Mouse (Mus musculus) testis, postnatal 10 days (tissue): ENCODE results near the gene Tefm.

Experiments
- DNase-seq: peaks from one replicate; pipeline ENCODE4 v3.0.0; 2021; ENCODE audit warnings: low spot score

The Tefm gene

DNA sequence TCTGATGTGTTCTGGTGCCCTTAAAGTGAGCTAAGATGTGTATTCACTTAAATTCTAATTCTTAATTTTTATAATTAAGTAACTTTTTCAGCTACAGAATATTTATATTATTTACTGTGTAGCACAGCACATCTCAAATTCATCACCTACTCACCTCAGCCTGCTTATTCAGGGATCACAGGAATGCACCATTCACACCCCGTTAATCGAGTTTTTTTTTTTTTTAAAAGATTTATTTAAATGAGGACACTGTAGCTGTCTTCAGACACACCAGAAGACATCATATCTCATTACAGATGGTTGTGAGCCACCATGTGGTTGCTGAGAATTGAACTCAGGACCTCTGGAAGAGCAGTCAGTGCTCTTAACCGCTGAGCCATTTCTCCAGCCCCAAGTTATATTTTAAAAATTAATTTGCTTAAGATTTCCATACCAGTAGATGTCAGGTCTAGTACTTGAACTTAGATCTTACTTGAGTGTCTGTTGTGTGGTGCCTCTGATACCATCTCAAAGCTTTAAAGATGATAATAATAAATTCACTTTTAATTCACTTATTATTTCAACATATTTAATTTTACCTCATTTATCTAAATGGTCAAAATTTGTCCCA, 51.3 kb downstream of the Tefm start:
- DNase-seq, result no peak

DNA sequence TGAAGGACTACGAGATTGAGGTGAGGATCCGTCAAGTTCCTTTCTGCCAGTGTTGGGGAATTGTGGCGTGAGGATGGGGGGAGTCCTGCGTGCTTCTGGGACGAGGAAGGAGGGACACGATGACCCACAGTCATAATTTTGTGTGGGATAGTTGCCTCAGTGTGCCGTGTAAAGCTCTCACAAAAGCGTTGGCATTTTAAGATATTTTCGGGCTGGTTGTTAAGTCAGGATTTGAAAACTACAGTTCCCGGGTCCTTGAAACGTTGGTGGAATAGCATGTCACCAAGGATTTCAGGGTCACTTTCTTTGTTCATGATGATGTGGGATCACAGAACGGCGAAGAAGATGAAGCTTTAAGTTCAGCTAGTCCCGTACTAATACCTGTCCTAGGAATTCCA, 52.2 kb downstream of the Tefm start:
- DNase-seq, result no peak

GRCm38 (mm10) chr11:80088917-80089816, 52.8 kb downstream of the Tefm start, which contains the start of gene Atad5:
Gene Atad5 (plus strand): TSS chr11:80089400.
- DNase-seq, result peak; percentile 97

DNA sequence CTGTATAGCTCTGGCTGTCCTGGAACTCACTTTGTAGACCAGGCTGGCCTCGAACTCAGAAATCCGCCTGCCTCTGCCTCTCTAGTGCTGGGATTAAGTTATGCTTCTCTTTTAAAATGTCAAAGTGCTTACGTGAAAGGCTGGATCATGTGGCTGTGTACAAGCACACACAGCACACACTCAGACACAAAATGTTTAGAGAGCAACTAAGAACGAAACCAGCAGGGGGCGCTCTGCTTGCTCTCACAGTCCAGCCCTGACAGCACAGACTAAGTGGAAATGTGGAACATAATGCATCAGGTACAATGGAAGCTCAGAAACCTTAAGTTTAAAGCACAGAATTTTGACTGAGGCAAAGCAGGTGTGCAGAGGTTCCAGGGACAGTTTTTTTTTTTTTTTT, 55.1 kb downstream of the Tefm start:
- peak; percentile 91 for DNase-seq
